Mouse (Mus musculus): Measurements from ENCODE around the gene Cap1.
"Not testable (repeated sequence)": the region's sequence is repeated elsewhere in the genome, so short reads cannot be mapped to it uniquely, and the experiment has no call there.

The Cap1 gene

DNA sequence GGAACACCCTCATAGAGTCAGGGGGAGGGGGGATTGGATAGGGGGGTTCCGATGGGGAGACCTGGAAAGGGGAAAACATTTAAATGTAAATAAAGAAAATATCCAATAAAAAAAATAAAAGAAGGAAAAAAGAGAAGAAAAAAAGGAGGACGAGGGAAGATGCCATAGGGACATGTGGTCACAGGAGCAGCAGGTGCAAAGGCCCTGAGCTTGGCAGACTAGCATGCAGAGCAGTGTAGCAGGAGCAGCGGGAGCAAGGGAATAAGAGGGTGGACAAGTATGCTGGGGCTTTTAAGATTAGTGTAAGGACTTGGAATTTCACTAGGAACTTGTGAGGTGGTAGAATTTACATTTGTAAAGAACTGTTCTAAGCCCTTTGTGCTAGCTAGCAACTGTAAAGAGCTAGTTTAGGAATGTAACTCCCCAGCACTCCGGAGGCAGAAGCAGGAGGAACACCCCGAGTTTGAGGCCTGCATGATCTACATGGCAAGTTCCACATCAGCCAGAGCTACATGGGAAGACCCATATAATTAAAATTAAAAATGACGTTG lies 48.6 kb downstream of the Cap1 start:
- no peak for DNase-seq (ENCODE audit: low read depth)

DNA sequence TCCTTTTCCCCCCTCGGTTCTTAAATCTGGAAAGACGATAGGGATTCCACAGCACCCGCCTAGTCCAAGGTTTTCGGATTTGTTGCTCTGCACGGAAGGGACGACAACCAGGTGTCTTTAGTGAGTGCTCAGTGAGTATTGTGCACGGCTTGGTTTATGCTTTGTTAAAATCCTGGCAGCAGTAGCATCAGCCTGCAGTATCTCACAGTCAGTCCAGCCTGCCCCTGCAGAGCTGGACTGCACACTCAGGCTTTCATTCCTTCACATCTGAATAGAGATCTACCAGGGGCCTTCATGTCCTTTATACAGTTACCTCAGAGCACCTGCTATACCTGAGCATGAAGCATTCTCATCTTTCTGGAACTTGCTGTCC lies 49.5 kb downstream of the Cap1 start:
- DNase-seq (ENCODE audit: low read depth), result no peak

DNA sequence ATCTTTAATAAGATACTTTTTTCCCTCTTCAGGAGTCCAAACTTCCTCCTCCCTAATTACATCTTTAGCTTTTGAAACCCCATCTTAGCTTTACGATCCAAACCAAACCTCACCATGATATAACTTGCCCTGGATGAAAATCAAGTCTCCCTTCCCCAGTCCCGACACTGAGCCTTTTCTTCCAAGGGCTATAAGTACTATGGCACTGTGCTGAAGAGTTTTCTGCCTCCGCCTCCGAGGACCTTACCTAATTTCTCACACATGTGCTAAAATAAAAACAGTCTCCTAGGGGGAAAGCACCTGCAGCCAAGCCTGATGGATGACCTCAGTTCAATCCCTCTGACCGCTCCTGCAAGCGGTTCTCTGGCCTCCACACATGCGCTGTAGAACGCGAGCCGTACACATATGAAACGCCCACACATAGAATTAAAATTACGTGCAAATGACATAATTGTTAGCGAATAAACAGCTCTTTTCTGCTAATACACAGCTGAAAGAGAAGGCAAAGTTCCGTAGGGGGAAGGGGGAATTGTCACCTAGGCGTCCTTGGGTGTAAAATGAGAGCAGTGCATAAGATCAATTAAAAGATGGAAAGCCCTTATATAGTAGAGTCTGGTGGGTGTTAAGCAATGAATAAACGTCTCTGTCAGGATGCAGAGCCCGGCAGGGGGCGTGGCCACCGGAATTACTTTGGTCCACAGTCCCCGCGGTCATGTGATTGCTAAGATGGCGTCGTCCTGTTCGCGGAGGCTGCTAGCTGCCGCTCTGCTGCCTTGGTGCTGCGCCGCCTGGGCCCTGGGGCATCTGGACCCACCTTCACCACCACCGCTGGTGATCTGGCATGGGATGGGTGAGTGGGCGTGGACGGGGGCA lies 50.1 kb downstream of the Cap1 start, which contains the start of gene Ppt1:
Ppt1 (plus strand) TSS at position 713 of the 873 bp plus-strand sequence.
- DNase-seq (ENCODE audit: low read depth), result peak; percentile 60

DNA sequence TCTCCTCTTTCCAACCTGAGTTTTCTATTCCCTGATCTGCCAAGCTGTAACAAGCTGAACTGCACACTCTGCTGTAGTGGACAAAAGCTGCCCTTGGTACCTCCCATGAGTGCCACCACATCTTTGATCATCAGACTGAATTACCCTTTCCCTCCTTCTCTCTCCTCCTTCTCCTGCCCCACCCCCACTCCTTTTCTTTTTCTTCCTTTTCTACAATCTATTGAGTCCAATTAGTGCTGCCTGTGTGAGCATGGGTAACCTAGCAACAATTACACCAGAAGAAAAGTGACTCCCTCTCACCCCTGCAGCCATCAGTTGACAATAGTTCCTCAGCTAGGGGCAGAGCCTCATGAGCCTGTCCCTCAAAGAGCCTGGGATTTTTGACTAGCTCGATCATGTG lies 54.0 kb downstream of the Cap1 start:
- DNase-seq (ENCODE audit: low read depth), result no peak

DNA sequence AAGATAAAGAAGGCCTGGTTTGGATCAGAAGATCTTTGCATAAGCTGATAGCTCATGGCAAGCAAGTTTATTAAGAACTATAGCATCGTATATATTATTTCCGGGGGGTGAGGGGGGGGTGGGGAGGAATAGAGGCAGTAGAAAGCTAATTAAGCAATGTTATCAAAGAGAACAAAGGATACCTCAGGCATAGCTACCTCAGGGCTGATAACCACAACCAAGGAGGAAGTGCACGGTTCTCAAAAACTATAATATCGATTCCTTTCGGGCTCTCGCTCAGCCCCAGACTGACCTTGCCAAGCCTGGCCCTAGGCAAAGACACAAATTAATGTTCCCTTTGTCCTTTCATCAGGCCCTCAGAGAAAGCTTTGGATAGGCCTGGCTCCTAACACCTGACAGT lies 56.5 kb downstream of the Cap1 start:
- DNase-seq (ENCODE audit: low read depth), result no peak

DNA sequence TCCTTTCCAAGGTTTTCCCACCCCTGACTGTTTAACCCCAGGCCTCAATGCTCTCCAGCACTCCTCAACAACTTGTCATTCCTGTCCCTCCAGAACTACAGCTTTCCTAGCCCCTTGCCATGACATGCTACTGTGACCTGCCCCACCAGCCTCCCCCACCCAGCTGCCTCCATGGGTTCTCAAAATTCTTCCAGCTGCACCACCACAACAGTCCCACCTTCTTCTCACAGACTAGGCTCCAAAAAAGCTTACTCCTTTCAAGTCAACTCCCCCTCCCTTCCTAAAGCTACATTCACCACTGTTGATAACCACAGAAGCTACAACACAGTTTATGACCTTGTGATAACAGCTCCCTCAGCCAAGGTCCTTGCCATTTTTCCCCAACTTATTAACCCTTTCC lies 58.2 kb downstream of the Cap1 start:
- no peak for DNase-seq (ENCODE audit: low read depth)

DNA sequence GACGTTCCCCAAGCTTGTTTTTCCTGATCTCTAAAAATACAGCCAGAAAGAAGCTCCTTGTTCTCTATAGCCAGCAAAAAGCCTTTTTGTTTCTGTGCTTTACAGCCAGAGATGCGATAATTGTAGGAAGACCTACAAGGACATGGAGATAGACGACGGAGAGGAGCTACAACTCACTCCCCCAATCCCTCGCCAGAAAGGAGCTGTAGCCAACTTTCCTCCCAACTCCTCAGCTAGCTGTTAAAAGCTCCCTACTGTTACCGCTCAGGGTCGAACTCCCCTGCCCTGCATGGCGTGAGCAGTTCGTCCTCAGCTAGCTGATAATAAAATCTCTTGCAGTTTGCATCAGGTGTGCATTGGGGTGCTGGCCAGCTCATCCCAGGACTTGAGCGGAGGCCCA lies 64.9 kb downstream of the Cap1 start:
- DNase-seq (ENCODE audit: low read depth), result not testable (repeated sequence)

DNA sequence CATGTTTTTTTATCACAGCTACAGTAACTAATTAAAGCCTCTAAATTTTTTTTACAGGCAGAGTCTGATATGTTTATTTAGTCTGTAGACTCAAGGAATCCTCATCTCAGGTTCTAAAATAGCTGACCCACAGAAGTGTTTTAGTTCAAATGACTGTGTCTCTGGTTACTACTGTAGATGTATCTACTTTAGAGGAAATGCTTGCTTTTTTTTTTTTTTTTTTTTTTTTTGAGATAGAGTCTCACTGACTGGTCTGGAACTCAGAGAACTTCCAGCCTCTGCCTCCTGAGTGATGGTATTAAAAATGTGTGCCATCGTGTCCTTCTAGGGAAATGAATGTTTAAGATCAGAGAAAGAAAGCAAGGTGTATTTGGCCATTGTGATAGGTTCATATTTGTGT lies 69.7 kb downstream of the Cap1 start:
- no peak for DNase-seq (ENCODE audit: low read depth)

DNA sequence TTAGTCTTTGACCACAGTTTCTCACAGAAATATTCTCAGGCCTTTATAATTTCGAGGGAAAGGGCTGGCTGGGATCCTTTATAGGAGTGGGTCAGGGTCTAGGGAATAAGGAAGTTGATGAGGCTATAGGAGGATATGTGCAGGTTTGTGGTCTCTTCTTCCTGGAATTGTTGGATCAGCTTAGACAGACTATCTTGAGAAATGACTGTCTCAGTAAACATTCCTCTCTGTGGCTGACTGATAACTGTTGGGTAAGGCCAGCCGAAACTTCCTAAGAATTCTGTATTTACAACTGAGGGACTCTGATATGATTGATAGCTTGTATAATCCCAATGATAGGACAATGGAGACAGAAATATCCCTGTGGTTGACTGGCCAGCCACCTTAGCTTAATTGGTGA lies 74.0 kb downstream of the Cap1 start:
- no peak for DNase-seq (ENCODE audit: low read depth)

DNA sequence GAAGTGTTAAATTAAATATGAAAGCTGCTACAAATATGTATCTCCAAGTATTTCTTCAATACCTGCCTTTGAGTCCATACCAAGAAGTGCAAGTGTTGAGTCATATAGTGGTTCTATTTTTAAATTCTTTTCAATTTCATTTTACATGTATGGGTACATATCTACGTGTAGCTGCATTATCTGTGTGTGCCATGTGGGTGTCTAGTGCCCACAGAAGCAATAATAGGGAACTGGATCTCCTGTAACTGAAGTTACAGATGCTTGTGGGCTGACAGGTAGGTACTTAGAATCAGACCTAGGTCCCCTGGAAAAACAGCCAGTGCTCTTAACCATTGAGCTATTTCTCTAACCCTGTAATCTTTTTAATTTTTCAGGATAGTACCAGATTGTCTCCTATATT lies 74.7 kb downstream of the Cap1 start:
- DNase-seq (ENCODE audit: low read depth), result no peak
